Mouse (Mus musculus) naive thymus-derived CD4-positive, alpha-beta T cell, adult 2 months (primary cell): ENCODE measurements at regions not wholly inside any gene's neighbourhood (a gene's known extent, or its start where the extent isn't known, plus 50 kb on each side); places are given as distances from the start of the nearest gene placed in this dataset.
A peak's percentile ranks its signal among the peaks of the same experiment; 100 is the strongest.
"Not testable (repeated sequence)": the region's sequence is repeated elsewhere in the genome, so short reads cannot be mapped to it uniquely, and the experiment has no call there.

Experiments used
- DNase-seq: peaks from one replicate; pipeline ENCODE4 v3.0.0-alpha.2; 2011; ENCODE audit warnings: low read depth

GRCm38 (mm10) chr4:4556126-4556525, 237.0 kb downstream of the Impad1 start:
- DNase-seq, result no peak

GRCm38 (mm10) chr4:4550301-4550700, 242.9 kb downstream of the Impad1 start:
- no peak for DNase-seq

- DNase-seq, result no peak
Observed at GRCm38 (mm10) chr4:4549893-4550292, 243.3 kb downstream of the Impad1 start.

GRCm38 (mm10) chr4:4537172-4537753, 255.9 kb downstream of the Impad1 start:
- no peak for DNase-seq

- DNase-seq, result no peak
Observed at GRCm38 (mm10) chr4:4532196-4532595, 261.0 kb downstream of the Impad1 start.

GRCm38 (mm10) chr4:4528311-4528710, 264.8 kb downstream of the Impad1 start:
- DNase-seq, result no peak

GRCm38 (mm10) chr4:4521757-4522156, 271.4 kb downstream of the Impad1 start:
- DNase-seq, result no peak

- no peak for DNase-seq
Observed at GRCm38 (mm10) chr4:4518741-4519140, 274.4 kb downstream of the Impad1 start.

GRCm38 (mm10) chr4:4513351-4513750, 279.8 kb downstream of the Impad1 start:
- no peak for DNase-seq

- DNase-seq, result no peak
Observed at GRCm38 (mm10) chr4:4510180-4510920, 282.8 kb downstream of the Impad1 start.

GRCm38 (mm10) chr4:4509296-4509695, 283.9 kb downstream of the Impad1 start:
- DNase-seq, result no peak

GRCm38 (mm10) chr4:4497199-4497598, 296.0 kb downstream of the Impad1 start:
- DNase-seq, result no peak

GRCm38 (mm10) chr4:4496181-4496580, 297.0 kb downstream of the Impad1 start:
- no peak for DNase-seq

GRCm38 (mm10) chr4:4465169-4465714, 327.9 kb downstream of the Impad1 start:
- DNase-seq, result no peak

- DNase-seq, result no peak
Observed at GRCm38 (mm10) chr4:4464130-4464700, 328.9 kb downstream of the Impad1 start.

- peak; percentile 1 for DNase-seq
Observed at GRCm38 (mm10) chr4:4459258-4459657, 333.9 kb downstream of the Impad1 start.

- DNase-seq, result no peak
Observed at GRCm38 (mm10) chr4:4450104-4450503, 343.1 kb downstream of the Impad1 start.

GRCm38 (mm10) chr4:4442650-4443049, 350.5 kb downstream of the Impad1 start:
- no peak for DNase-seq

- DNase-seq, result no peak
Observed at GRCm38 (mm10) chr4:4437559-4437958, 355.6 kb downstream of the Impad1 start.

- DNase-seq, result not testable (repeated sequence)
Observed at GRCm38 (mm10) chr4:4424526-4424925, 347.2 kb upstream of the Sdr16c6 start.

- DNase-seq, result no peak
Observed at GRCm38 (mm10) chr4:4403812-4404211, 326.5 kb upstream of the Sdr16c6 start.

- no peak for DNase-seq
Observed at GRCm38 (mm10) chr4:4397410-4397809, 320.1 kb upstream of the Sdr16c6 start.

- DNase-seq, result no peak
Observed at GRCm38 (mm10) chr4:4380024-4380590, 302.8 kb upstream of the Sdr16c6 start.
